Mouse (Mus musculus) lung, embryonic 14.5 days (tissue): Measurements from ENCODE around the gene Nat9. TPM values are rescaled to one million over a fixed set of nuclear protein-coding genes. Genes with fewer than 3 reads are reported as not detected.

Source experiments
- ATAC-seq: fragments of 200-750 bp; cut with Nextera tagmentation; 2 replicates; pipeline ENCODE4 v1.8.0; 2017; ENCODE audit warnings: mild to moderate bottlenecking, moderate TSS enrichment, moderate library complexity; ENCODE audit not compliant: insufficient read depth
- DNase-seq: peaks from one replicate; pipeline ENCODE4 v3.0.0-alpha.2; 2015
- H3K27ac ChIP-seq: fragments of 300-500 bp; sonication (generic); 2 replicates; pipeline ENCODE4 v1.5.1; 2014; ENCODE audit warnings: low read depth, mild to moderate bottlenecking, moderate library complexity
- H3K27me3 ChIP-seq: fragments of 300-500 bp; sonication (generic); 2 replicates; pipeline ENCODE4 v1.6.1; 2014; ENCODE audit warnings: low read length, control low read depth; ENCODE audit not compliant: insufficient read depth
- H3K36me3 ChIP-seq: fragments of 300-500 bp; sonication (generic); 2 replicates; pipeline ENCODE4 v1.6.1; 2014; ENCODE audit warnings: control low read depth; ENCODE audit not compliant: insufficient read depth
- H3K4me1 ChIP-seq: fragments of 300-500 bp; sonication (generic); 2 replicates; pipeline ENCODE4 v1.6.1; 2014; ENCODE audit warnings: antibody characterized with exemption, control low read depth; ENCODE audit not compliant: insufficient read depth
- H3K4me2 ChIP-seq: fragments of 300-500 bp; sonication (generic); 2 replicates; pipeline ENCODE4 v1.6.1; 2014; ENCODE audit warnings: mild to moderate bottlenecking
- H3K4me3 ChIP-seq: fragments of 300-500 bp; sonication (generic); 2 replicates; pipeline ENCODE4 v1.5.1; 2014; ENCODE audit warnings: low read depth, low read length
- H3K9ac ChIP-seq: fragments of 300-500 bp; sonication (generic); 2 replicates; pipeline ENCODE4 v1.6.1; 2014
- H3K9me3 ChIP-seq: fragments of 300-500 bp; sonication (generic); 2 replicates; pipeline ENCODE4 v1.6.1; 2016; ENCODE audit warnings: low read depth, low read length, control low read depth
- CTCF ChIP-seq: IDR thresholded peaks from 2 replicates; pipeline ENCODE4 v1.5.1; 2016; ENCODE audit warnings: antibody characterized with exemption, low read depth
- WGBS: fragments of 180-500 bp; shearing (Covaris S2); extraction: QIAGEN DNeasy Blood & Tissue Kit; methylation state at CpG from one replicate; pipeline ENCODE4 v1.1.7; 2014; 5-methylcytosine and 5-hydroxymethylcytosine counted together
- polyA plus RNA-seq: library from polyadenylated mRNA; unstranded; fragments of >200 nt; fragmentation: Nextera tagmentation; extraction: Ambion mirVana; gene quantifications from 2 replicates; pipeline ENCODE4 v1.2.1, GENCODE M21; 2014

Nat9 gene
- polyA plus RNA-seq, 1 experiment from 2014 or later = 17.9 TPM

DNA sequence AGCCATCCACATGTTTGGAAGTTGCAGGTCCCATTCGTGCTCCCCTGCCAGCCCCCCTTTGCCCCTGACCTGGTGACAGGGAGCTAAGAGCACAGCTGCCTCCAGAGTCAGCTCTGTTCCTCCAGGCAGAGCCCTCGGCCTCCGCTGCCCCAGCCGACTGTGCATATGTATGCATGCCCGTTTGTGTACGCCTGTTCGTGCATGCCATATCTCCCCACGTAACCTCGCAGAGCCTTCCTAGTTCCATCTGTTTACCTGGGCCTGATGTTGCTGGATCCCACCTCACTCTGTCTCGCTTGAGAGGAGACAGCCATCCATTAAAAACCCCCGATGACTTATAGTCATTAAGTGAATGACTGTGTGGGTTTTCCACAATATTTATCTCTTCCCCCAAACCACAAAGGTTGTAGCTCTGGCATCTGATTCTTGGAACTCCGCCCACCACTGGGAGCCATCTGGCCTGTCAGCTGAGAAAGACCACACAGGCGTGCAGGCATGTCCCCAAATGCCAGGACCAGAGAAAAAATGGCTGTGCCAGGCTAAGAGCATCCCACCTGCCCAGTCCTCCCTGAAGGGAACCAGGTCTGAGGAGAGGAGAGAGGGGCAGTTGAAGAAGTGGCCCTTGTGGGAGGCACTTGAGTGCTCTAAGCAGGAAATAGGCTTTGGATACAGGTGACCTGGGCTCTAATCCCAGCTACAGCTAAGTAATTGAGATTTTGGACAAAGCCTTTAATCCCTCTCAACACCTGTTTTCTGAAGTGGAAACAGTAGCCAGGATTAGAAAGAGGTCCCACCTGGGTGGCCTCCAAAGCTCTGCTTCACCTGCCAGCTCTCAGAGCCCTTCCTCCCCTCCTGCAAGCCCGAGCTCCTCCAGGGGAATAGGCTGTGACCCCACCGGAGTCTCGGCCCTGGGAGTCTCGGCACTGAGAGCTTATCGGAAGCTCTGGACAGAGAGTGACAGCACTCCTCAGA, 30.1 kb upstream of the Nat9 start:
- no peak overlapping the region for H3K27ac ChIP-seq
- DNase-seq (no peak), ATAC-seq (no peak)
- no peak overlapping the region for H3K4me2 ChIP-seq
- no peak for TF ChIP-seq CTCF
- no peak overlapping the region for H3K4me3 ChIP-seq
- H3K27me3 ChIP-seq = peaks cover 14% of the 10 kb centered on the region; the same call in 1 of the 2 replicates
- peaks cover 14% of the 10 kb centered on the region for H3K4me1 ChIP-seq
- H3K9me3 ChIP-seq = no peaks in the 10 kb centered on the region
- no peaks in the 10 kb centered on the region for H3K36me3 ChIP-seq
- 40% methylated on average over 18 of the region's 18 CpGs for WGBS
- H3K9ac ChIP-seq = no peak overlapping the region

- 28% methylated on average over 5 of the region's 5 CpGs for WGBS
- DNase-seq = no peak
- Histone ChIP-seq H3K9ac (no peak overlapping the region), H3K4me2 (no peak overlapping the region), H3K27me3 (peaks cover 12% of the 10 kb centered on the region; the same call in 1 of the 2 replicates), H3K4me3 (no peak overlapping the region), H3K4me1 (0 out of 2 replicates have a peak, but pooled peaks cover 5% of the 10 kb centered on the region), H3K36me3 (no peaks in the 10 kb centered on the region), H3K9me3 (no peaks in the 10 kb centered on the region), H3K27ac (no peak overlapping the region)
- no peak for TF ChIP-seq CTCF
- ATAC-seq = peak; percentile 59; the same call in 1 of the 2 replicates
Measured at GRCm38 (mm10) chr11:115215123-115215522, 27.5 kb upstream of the Nat9 start.

- DNase-seq (no peak), ATAC-seq (no peak)
- no peaks in the 10 kb centered on the region for H3K27me3 ChIP-seq
- H3K4me1 ChIP-seq = no peaks in the 10 kb centered on the region
- no peak for TF ChIP-seq CTCF
- no peak overlapping the region for H3K9ac ChIP-seq
- no peaks in the 10 kb centered on the region for H3K9me3 ChIP-seq
- H3K36me3 ChIP-seq = 0 out of 2 replicates have a peak, but pooled peaks cover 3% of the 10 kb centered on the region
- no peak overlapping the region for H3K4me3 ChIP-seq
- no peak overlapping the region for H3K4me2 ChIP-seq
- H3K27ac ChIP-seq = no peak overlapping the region
- 37% methylated on average over 13 of the region's 13 CpGs for WGBS
Measured at GRCm38 (mm10) chr11:115212116-115212515, 24.5 kb upstream of the Nat9 start.

DNA sequence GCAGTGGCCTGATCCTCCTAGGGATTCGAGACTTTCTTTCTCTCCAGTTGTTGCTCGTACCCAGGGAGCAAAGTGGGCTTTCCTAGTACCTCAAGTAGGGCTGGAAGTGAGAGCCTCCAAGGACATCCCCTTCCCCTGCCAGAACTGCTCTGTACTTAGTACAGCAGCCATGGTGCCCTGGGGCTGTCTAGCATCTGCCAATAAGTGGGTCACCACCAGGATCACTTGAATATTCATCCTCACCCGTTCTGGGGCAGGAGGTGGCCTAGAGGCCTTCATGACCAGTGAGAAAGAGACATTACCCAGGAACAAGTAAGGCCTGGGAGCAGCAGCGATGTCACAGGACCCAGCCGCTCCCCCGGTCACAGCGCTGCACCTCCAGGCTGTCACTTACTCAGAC, 22.3 kb upstream of the Nat9 start:
- Histone ChIP-seq H3K4me3 (no peak overlapping the region), H3K9me3 (no peaks in the 10 kb centered on the region), H3K27ac (no peak overlapping the region), H3K4me1 (no peaks in the 10 kb centered on the region), H3K36me3 (peaks cover 24% of the 10 kb centered on the region; the same call in 1 of the 2 replicates), H3K9ac (no peak overlapping the region), H3K4me2 (no peak overlapping the region), H3K27me3 (0 out of 2 replicates have a peak, but pooled peaks cover 3% of the 10 kb centered on the region)
- ATAC-seq (no peak), DNase-seq (no peak)
- no peak for TF ChIP-seq CTCF
- 75% methylated on average over 7 of the region's 7 CpGs for WGBS

DNA sequence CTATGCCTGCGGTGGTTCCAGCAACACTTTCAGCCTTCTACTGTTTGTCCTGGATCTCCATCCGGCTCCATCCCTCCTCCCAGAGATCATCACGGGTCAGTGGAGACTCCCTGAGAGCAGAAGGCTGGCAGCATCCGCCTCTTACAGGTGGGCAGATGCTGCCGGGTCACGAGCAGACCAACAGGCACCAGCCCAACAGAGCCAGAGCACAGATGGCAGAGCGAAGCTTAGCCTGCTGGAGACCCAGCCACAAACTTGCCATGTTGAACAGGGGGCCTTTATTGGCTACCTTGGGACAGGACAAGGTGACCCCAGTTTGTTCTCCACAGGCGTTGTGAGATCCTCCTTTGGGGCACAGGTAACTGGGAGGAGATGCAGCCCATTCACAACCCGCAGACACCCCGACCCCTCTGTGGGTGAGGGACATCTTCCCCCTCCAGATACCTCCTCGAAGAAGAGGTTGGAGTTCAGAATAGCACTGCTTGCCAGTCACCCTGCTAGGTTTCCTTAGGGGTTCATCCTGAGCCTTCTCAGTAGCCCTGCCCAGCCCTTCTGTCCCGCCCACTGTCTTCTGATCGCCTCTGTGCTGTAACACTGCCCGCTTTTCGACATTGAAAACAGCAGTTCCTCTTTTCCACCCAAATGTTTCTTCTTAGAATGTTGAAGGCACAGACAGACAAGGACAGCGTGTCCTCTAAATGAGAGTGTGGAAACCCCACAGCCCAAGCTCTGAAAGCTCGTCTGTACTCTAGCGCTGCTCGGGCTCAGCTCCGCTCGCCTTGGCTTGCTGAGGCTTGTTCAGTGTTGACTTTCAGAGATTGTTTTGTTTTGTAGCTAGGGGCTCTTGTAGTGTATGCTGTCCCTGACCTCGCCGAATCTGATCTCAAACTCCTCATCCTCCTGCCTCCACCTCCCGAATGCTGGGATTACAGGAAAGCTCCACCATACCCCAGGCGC, 21.4 kb upstream of the Nat9 start:
- Histone ChIP-seq H3K4me2 (no peak overlapping the region), H3K9me3 (no peaks in the 10 kb centered on the region), H3K4me3 (no peak overlapping the region), H3K27ac (no peak overlapping the region), H3K36me3 (peaks cover 25% of the 10 kb centered on the region; the same call in 1 of the 2 replicates), H3K9ac (no peak overlapping the region), H3K27me3 (0 out of 2 replicates have a peak, but pooled peaks cover 3% of the 10 kb centered on the region), H3K4me1 (no peaks in the 10 kb centered on the region)
- ATAC-seq (no peak), DNase-seq (no peak)
- no peak for TF ChIP-seq CTCF
- 74% methylated on average over 25 of the region's 25 CpGs for WGBS

DNA sequence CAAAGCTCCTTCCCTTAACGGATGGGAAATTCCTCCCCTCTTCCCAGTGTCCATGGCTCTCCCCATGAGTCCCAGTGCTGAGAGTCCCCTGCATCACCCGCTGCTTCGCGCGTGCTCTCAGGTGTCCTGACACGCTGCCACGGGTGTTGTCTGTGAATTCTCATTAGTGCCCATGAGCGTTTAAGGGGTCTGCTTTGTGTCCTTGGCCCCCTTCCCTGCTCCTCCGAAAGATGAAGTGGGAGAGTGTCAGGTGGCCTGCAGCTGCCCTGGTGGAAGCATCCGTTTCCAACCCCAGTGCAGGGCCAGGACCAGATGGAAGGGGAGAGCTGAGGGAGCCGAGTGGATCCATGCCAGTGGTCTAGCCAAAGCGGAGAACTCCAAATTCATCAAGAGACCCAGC, 20.5 kb upstream of the Nat9 start:
- no peak overlapping the region for H3K27ac ChIP-seq
- 0 out of 2 replicates have a peak, but pooled peaks cover 7% of the 10 kb centered on the region for H3K27me3 ChIP-seq
- H3K9ac ChIP-seq = no peak overlapping the region
- no peak overlapping the region for H3K4me3 ChIP-seq
- 82% methylated on average over 12 of the region's 12 CpGs for WGBS
- TF ChIP-seq CTCF = no peak
- peaks cover 25% of the 10 kb centered on the region; the same call in 1 of the 2 replicates for H3K36me3 ChIP-seq
- no peaks in the 10 kb centered on the region for H3K4me1 ChIP-seq
- DNase-seq (no peak), ATAC-seq (no peak)
- H3K9me3 ChIP-seq = no peaks in the 10 kb centered on the region
- H3K4me2 ChIP-seq = no peak overlapping the region
